Comparison of ENCODE assay signal across 16 mouse cellular contexts in the genomic region with DNA sequence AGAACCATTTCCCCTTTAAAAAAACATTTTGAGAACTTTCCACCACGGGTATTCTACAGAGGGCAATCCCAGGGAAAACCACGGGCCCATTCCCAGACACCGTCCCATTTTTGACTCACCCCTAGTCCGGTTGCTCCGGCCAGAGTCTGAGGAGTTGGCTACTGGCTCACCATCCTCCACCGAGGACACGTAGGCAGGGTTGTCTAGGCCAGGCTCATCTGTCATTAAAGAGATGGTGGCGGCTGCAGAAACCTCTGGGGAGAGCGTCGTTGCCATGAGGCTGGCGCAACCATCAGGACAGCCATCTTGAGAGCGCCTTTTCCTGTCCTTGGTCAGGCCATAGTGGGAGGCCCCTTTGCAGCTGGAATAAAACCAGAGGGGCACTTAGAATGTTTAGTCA.
"Had no signal": no experiment of that assay in that cellular context is flagged by ENCODE, and none has a peak within 500 bp of the region (broad histone marks: within the 10 kb centered on the region; RNA-seq: fewer than 3 reads in every experiment).

No protein-coding gene starts in this region.

- ATAC-seq: midbrain, embryonic 16.5 days had no signal

- H3K27ac ChIP-seq: midbrain, embryonic 10.5 days; midbrain, embryonic 12.5 days; neural tube, embryonic 13.5 days; neural tube, embryonic 15.5 days; stomach, embryonic 15.5 days; stomach, postnatal 0 days had no signal

- H3K4me2 ChIP-seq: lung, embryonic 14.5 days; midbrain, embryonic 12.5 days; neural tube, embryonic 13.5 days; neural tube, embryonic 15.5 days; stomach, embryonic 15.5 days had no signal

- H3K27me3 ChIP-seq: midbrain, embryonic 12.5 days; neural tube, embryonic 13.5 days; neural tube, embryonic 15.5 days; stomach, embryonic 15.5 days had no signal

- H3K9me3 ChIP-seq: midbrain, embryonic 10.5 days; midbrain, embryonic 12.5 days; neural tube, embryonic 13.5 days; neural tube, embryonic 15.5 days; stomach, embryonic 15.5 days had no signal

- H3K4me1 ChIP-seq: midbrain, embryonic 12.5 days; stomach, embryonic 15.5 days had no signal

- H3K4me3 ChIP-seq: midbrain, embryonic 10.5 days; midbrain, embryonic 12.5 days; myocyte; neural tube, embryonic 13.5 days; neural tube, embryonic 15.5 days; stomach, embryonic 15.5 days had no signal

- H3K36me3 ChIP-seq: midbrain, embryonic 10.5 days; midbrain, embryonic 12.5 days; neural tube, embryonic 13.5 days; neural tube, embryonic 15.5 days; stomach, embryonic 15.5 days had no signal

- DNase-seq: lung, embryonic 14.5 days; lung, postnatal 10 days; lung, postnatal 4 days; midbrain, embryonic 14.5 days; right cerebral cortex, postnatal 14 days; thymus, adult 2 months; thymus, postnatal 25 days; thymus, postnatal 4 days had no signal

- H3K9ac ChIP-seq: lung, embryonic 14.5 days; midbrain, embryonic 12.5 days; neural tube, embryonic 13.5 days; neural tube, embryonic 15.5 days; stomach, embryonic 15.5 days had no signal
